Mouse (Mus musculus) C2C12 (cell line): ENCODE results near the gene Pcna. TPM values are rescaled to one million over a fixed set of nuclear protein-coding genes. Genes with fewer than 3 reads are reported as not detected.

Experiments
- H3K27me3 ChIP-seq: one replicate; pipeline ENCODE4 v1.6.1; 2011; ENCODE audit not compliant: control insufficient read depth, insufficient read depth, insufficient read length
- H3K36me3 ChIP-seq: one replicate; pipeline ENCODE4 v1.6.1; 2011; ENCODE audit not compliant: control insufficient read depth, insufficient read depth
- H3K4me3 ChIP-seq: one replicate; pipeline ENCODE4 v1.5.1; 2011; ENCODE audit warnings: mild to moderate bottlenecking, control low read depth; ENCODE audit not compliant: poor library complexity, insufficient read depth, severe bottlenecking
- H3K79me2 ChIP-seq: one replicate; pipeline ENCODE4 v1.6.1; 2011; ENCODE audit not compliant: control insufficient read depth, insufficient read depth
- H3K79me3 ChIP-seq: one replicate; pipeline ENCODE4 v1.6.1; 2011; ENCODE audit warnings: low read depth, control low read depth
- H3ac ChIP-seq: one replicate; pipeline ENCODE3; 2011; ENCODE audit warnings: low read depth; ENCODE audit not compliant: control insufficient read depth, insufficient read length
- CEBPB ChIP-seq: IDR thresholded peaks from one replicate; pipeline ENCODE4 v1.6.1; 2011; ENCODE audit warnings: low read depth, mild to moderate bottlenecking, control low read depth, moderate library complexity
- CTCF ChIP-seq: IDR thresholded peaks from one replicate; pipeline ENCODE4 v1.5.1; 2011; ENCODE audit not compliant: control insufficient read depth, insufficient read depth, insufficient read length
- FOSL1 ChIP-seq: IDR thresholded peaks from one replicate; pipeline ENCODE4 v1.8.0; 2011; ENCODE audit warnings: mild to moderate bottlenecking, low read length; ENCODE audit not compliant: poor library complexity, insufficient read depth, severe bottlenecking
- MAX ChIP-seq: IDR thresholded peaks from one replicate; pipeline ENCODE4 v1.6.1; 2011; ENCODE audit warnings: mild to moderate bottlenecking, control low read depth
- MYOD1 ChIP-seq: IDR thresholded peaks from one replicate; pipeline ENCODE4 v1.6.1; 2011; ENCODE audit warnings: low read depth; ENCODE audit not compliant: control insufficient read depth, insufficient read length
- MYOG ChIP-seq: IDR thresholded peaks from one replicate; pipeline ENCODE4 v1.6.1; 2011; ENCODE audit not compliant: control insufficient read depth, insufficient read length; ENCODE audit errors: extremely low read depth
- USF1 ChIP-seq: IDR thresholded peaks from one replicate; pipeline ENCODE4 v1.6.1; 2011; ENCODE audit warnings: low read depth, mild to moderate bottlenecking, control low read depth, moderate library complexity
- polyA plus RNA-seq: library from polyadenylated mRNA; unstranded; fragments of >200 nt; fragmentation: generic; extraction: Trizol; gene quantifications from one replicate; pipeline ENCODE4 v1.2.1, GENCODE M21; 2012; ENCODE audit warnings: missing spikeins

Pcna gene
- polyA plus RNA-seq, 1 experiment: 228 TPM

- H3K27me3 ChIP-seq: no peaks in the 10 kb centered on the region
- no peaks in the 10 kb centered on the region for H3K36me3 ChIP-seq
- H3K79me2 ChIP-seq: peaks cover 81% of the 10 kb centered on the region
- no peak for TF ChIP-seq CTCF
- no peak for TF ChIP-seq MYOD1
- no peak for TF ChIP-seq MYOG
- no peak for TF ChIP-seq MAX
- no peak for TF ChIP-seq USF1
- TF ChIP-seq FOSL1: no peak
- TF ChIP-seq CEBPB: no peak
- H3K4me3 ChIP-seq: no peak overlapping the region
- H3K79me3 ChIP-seq: peaks cover 30% of the 10 kb centered on the region
- H3ac ChIP-seq: no peak overlapping the region
Measured at GRCm38 (mm10) chr2:132283236-132284070, 30.3 kb upstream of the Pcna start.

- no peaks in the 10 kb centered on the region for H3K27me3 ChIP-seq
- H3K4me3 ChIP-seq: no peak overlapping the region
- H3K36me3 ChIP-seq: no peaks in the 10 kb centered on the region
- TF ChIP-seq CEBPB (no peak), FOSL1 (no peak), CTCF (no peak), MYOG (no peak), USF1 (no peak), MYOD1 (no peak), MAX (no peak)
- peaks cover 22% of the 10 kb centered on the region for H3K79me3 ChIP-seq
- no peak overlapping the region for H3ac ChIP-seq
- H3K79me2 ChIP-seq: peaks cover 81% of the 10 kb centered on the region
Measured at GRCm38 (mm10) chr2:132282453-132283174, 29.5 kb upstream of the Pcna start.

- no peak overlapping the region for H3K4me3 ChIP-seq
- no peak overlapping the region for H3ac ChIP-seq
- no peaks in the 10 kb centered on the region for H3K27me3 ChIP-seq
- TF ChIP-seq CTCF (no peak), FOSL1 (no peak), USF1 (no peak), MYOD1 (no peak), MAX (no peak), MYOG (no peak), CEBPB (no peak)
- H3K79me3 ChIP-seq: peaks cover 20% of the 10 kb centered on the region
- no peaks in the 10 kb centered on the region for H3K36me3 ChIP-seq
- H3K79me2 ChIP-seq: peaks cover 79% of the 10 kb centered on the region
Measured at GRCm38 (mm10) chr2:132281560-132282452, 28.7 kb upstream of the Pcna start.

GRCm38 (mm10) chr2:132280518-132281120 is 27.5 kb upstream of the Pcna start:
- TF ChIP-seq MAX: no peak
- TF ChIP-seq USF1: no peak
- no peak for TF ChIP-seq CEBPB
- no peak for TF ChIP-seq FOSL1
- TF ChIP-seq CTCF: no peak
- no peak for TF ChIP-seq MYOD1
- TF ChIP-seq MYOG: no peak
- Histone ChIP-seq H3K36me3 (no peaks in the 10 kb centered on the region), H3ac (no peak overlapping the region), H3K27me3 (no peaks in the 10 kb centered on the region), H3K79me2 (peaks cover 76% of the 10 kb centered on the region), H3K79me3 (peaks cover 22% of the 10 kb centered on the region), H3K4me3 (no peak overlapping the region)

- Histone ChIP-seq H3ac (no peak overlapping the region), H3K79me2 (peaks cover 76% of the 10 kb centered on the region), H3K4me3 (no peak overlapping the region), H3K79me3 (peaks cover 22% of the 10 kb centered on the region), H3K27me3 (no peaks in the 10 kb centered on the region), H3K36me3 (no peaks in the 10 kb centered on the region)
- no peak for TF ChIP-seq MYOG
- TF ChIP-seq MAX: no peak
- TF ChIP-seq MYOD1: no peak
- TF ChIP-seq CEBPB: no peak
- TF ChIP-seq USF1: no peak
- TF ChIP-seq CTCF: no peak
- TF ChIP-seq FOSL1: no peak
Measured at GRCm38 (mm10) chr2:132279978-132280377, 26.9 kb upstream of the Pcna start.
